Mouse (Mus musculus): ENCODE results near the gene Lama4.

Lama4 gene

DNA sequence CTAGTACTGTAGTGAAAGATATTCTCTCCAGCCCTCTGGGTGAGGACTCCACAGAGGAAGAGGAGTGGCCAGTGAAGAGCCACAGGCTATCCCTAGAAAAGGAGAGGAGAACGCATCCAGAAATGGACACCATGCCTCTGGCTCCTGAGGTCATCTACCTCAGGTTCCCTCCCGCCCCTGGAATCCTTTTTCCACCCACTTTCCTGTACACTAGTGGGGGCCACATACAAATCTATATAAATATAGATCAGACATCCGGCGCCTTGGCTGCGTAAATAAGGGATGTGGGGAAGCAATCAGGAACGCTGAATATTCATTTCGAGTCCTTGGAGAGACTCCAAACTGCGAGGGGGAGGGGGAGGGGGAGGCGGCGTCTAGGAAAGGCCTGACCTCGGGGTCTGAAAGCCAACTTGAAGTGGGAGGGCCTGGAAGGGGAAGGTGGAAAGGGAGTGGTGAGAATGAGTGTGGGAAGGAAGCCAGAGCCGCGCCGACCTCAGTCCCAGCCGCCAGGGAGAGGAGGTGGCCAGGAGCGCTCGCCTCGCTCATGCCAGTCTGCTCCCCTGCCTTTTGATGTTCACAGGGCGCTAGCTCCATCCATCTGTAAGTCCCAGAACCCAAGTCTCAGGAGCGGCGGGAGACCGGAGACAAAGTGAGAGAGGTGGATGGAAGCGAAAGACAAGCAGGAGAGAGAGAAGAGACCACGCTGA lies at the start of gene Lama4:
Gene Lama4, plus strand, starts transcription at position 441 of the 707 bp plus-strand sequence.
- peak; percentile 45 for DNase-seq

GRCm38 (mm10) chr10:38916027-38916617 lies 49.2 kb upstream of the Lama4 start:
- DNase-seq: no peak

DNA sequence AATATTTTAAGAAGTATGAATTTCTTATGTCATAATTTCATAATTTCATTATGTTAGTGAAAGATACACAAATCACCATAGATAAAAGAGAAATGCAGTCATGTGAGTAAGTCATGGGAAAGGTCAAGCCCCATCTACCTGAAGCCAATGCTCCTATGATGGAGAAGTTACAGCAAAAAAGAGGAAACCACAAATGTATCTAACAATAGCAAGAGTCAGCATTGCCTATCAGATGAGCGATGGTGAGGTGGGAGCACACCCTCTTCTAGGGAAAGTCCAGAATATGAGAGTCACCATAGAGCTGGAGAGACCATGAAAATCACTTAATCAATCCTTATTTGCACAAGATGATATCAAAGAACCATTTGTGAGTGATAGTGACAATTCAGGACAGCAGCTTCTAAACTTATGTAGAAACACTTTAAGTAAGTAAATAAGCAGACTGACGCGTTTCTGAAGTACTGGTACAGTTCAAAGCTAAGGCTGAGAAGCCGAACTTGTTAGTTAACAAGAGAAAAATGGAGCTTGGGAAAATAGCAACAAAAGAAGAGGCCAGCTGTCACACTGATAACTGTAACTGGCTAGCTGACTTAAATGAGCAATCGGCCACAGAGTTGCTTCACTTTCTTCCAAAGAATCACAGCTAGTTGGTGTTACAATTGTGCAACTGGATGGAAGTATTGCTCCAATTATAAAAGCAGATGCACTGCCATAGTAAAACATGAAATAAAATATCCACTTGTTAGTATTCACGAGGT lies 36.2 kb upstream of the Lama4 start:
- DNase-seq: no peak

DNA sequence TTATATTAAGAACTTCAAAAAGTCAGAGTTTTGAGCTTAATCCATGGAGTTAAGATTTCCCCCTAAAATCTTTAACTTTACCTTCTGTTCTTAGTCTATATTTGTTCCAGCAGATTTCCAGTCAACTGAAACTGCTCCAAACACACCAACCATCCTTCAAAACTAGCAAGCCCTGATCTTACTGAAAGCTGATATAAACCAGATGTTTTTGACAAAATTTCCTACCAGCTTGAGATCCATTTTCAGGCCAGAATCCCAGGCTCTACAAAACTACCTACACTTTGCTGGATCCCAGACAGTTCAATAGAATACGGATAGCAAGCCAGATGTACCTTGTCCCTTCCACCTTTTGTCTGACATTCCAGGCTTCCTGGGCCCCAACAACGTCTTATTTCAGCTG lies 20.6 kb upstream of the Lama4 start:
- no peak for DNase-seq

DNA sequence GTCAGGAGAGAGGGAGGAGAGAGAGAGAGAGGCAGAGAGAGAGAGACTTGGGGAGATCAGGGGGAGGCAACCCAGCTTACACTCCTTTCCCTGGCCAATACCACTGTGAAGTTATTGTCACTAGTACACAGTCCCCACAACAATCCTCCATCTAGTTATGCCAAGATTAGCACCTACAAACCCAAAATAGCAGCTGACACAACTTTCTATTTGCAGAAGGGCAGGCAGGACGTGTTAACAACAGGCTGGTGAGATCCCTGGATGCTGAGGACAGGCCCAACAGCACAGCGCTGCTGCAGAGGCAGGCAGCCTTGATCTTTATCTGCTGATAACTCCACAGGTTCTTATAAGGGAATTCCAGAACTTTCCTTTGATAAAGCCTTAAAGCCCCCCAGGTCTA lies 3.4 kb upstream of the Lama4 start:
- DNase-seq: no peak

DNA sequence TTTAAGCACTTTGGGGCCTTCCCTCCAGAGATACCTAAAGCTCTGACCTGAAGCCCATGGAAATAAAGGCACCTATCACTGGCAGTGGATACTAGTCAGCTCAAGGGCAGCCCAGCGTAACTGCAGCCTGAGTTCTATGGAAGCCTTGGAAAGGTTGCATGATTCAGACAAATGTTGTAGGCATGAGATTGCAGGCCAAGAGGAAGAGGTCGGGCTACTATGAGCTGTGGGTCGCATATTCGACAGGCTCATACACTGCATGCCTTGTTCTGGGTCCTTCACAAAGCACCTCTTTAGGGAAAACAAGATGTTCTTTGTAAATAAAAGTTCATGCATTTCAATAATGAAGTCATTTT lies 618 bp upstream of the Lama4 start:
- no peak for DNase-seq

DNA sequence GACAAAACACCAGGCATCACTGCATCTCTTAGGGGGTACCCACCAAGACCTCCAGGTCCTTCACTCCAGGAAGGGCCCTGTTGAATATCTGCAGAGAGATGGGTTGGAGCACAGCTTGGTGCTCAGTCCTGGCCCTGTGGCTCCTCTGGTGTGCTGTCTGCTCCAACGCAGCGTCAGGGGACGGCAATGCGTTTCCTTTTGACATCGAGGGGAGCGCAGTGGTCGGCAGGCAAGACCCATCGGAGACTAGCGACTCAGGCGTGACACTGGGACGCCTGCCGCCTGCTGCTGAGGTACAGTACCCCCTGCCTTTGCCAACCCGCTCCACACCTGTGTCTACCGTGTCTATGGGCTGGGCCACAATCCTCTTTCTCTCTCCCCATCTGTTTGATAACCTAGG lies 542 bp downstream of the Lama4 start:
- DNase-seq: no peak

GRCm38 (mm10) chr10:38966646-38967045 lies 1.3 kb downstream of the Lama4 start:
- DNase-seq: no peak

DNA sequence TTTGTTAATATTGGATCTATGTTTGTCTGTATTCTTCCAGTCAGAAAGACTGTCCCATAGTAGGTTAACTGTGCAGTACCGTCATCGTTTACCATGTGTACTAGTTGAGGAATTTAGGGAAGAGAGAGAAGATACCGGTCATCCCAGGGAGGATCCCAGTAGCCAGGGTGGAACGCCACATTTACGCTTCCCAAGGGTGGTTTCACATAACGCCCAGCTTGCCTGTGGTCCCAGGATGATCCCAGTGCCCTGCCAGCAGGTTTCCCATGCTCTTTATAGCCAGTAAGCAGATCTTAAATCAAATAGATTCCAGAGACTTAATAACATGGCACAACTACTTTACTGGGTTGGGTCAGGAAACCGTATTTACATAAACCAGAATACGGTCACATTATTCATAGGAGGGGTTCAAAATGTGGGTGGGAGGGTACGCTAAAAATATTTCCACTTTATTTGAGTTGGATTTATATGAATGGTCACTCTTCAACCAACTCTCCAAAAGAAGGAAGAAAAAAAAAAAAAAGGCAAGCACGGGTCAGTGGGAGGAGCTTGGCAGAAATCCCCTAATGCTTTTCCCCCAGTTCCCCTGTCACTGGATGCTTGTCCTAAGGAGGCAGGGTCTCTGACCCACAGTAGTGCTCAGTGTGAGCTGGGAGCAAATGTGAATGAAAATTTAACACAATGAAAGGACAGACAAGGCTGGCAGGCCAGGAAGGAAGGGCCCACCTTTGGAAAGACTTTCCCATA lies 3.2 kb downstream of the Lama4 start:
- no peak for DNase-seq

DNA sequence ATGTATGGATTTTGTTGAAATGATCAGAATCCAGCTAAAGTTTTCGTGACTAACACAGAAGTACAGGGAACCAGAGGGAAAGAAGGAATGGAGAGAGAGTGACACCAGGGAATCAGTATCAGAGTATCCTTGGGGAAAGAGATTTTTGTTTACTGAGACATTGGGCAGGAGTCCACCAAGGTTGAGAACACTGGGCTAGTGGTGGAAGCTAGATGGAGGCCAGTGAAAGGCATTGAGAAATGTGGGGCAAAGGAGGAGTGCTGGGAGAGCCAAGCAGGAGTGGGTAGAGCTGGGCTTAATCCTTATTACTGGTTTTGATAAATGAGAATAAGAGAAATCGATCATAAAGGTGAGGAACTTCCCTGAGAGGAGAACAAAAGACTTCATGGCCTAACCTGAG lies 4.2 kb downstream of the Lama4 start:
- no peak for DNase-seq

- no peak for DNase-seq
Observed at GRCm38 (mm10) chr10:38969975-38970374, 4.7 kb downstream of the Lama4 start.

GRCm38 (mm10) chr10:38972221-38972946 lies 7.1 kb downstream of the Lama4 start:
- no peak for DNase-seq

GRCm38 (mm10) chr10:38973016-38973415 lies 7.7 kb downstream of the Lama4 start:
- no peak for DNase-seq

DNA sequence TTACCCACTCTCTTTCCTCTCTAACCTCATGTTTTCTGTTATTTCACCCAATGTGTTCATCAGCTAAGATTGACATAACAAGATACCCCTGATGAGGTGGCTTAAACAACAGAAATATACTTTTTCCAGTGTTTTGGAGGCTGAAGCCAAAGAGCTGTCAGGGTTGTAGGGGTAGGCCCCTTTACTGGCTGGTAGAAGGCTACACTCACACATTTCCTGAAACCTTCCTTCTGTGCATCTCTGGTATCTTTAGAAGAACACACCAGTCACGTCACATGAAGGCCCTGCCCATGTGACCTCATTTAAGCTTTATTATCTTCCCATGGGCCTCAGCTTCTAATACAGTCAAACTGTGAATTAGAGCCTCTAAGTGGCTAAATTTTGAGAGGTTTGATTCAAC lies 12.9 kb downstream of the Lama4 start:
- no peak for DNase-seq

DNA sequence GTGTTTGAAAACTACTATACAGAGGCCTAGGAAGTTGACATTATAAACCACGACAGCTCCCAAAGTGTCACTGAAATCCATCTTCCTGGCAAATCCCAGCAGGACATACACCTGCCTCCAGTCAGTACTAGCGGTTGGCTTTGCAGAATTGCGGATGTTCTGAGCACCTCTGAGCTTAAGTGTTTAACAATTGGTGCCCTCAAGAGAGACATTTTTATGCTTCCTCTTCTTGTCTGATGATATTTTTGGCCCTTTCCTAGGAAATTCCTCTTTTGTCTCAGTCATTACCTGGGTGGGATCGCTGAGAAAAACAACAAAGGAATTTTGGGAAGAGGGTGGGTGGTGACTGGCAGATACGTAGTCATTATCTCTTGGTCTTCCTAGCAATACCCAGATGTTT lies 14.4 kb downstream of the Lama4 start:
- DNase-seq: no peak

DNA sequence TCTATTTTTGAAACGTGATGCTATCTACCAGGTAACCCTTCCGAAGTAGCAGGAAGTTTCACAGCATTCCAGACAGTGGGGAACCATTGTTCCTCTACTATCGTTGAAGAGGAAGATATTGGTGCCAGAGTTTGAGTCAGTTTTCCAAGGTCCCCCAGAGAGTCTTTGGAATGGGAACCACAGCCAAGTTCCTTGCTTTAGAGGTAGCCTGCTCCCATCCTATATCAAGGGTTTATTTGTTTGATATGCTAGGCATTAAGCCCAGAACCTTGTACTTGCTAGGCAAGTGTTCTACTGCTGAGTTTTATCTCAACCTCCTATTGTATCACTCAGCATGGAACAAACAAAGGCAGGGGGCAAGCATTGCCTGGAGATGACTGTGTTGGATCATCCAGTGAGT lies 15.7 kb downstream of the Lama4 start:
- DNase-seq: no peak

DNA sequence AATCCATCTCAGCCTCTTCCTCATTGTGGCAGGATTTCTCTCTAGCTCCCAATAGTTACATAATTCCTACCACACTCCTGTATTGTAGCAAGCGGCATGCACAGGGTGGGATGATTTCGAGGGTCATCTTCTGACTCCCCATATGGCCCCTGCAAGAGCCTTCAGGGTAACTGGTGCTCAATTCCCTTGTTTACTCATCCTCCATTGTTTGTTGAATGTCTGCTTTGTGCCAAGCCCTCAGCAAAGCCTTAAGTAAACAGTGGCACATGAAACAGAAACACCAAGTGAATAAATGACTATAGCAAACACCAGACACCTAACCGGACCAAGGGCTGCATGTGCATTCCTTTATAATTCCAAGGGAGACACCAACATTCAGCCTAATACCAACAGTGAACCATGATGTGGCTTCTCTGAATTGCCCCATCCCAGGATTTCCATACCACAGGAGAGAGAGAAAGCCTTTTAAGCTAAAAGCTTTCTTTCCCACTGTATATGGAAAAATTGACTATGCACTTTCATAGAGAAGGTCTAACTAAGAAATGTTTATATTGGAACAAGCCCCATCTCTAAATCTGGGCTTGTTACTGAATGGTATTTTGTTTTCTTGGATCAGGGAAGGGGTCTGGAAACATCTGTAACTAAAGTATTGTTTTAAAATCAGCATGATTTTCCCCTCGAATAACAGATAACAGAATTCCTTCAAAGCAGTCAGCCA lies 19.2 kb downstream of the Lama4 start:
- no peak for DNase-seq

DNA sequence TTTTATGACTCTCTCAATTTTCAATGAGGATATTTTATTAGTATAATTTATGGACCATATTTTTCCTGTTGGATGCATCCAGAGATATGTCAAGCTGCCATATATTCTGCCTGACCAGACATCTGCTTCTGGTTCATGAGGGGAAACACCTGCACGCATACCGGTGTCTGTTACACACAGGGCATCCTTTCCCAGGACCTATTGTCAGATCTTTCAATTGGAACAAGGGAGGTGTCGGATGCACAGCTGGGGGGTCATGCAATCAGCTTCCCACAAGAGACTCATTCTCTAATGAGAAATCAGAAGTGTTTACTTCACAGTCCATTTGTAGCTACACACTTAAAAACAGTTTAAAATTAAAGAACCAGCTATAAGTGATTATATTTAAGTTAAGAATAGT lies 20.7 kb downstream of the Lama4 start:
- DNase-seq: no peak

GRCm38 (mm10) chr10:38992827-38993226 lies 27.5 kb downstream of the Lama4 start:
- no peak for DNase-seq

DNA sequence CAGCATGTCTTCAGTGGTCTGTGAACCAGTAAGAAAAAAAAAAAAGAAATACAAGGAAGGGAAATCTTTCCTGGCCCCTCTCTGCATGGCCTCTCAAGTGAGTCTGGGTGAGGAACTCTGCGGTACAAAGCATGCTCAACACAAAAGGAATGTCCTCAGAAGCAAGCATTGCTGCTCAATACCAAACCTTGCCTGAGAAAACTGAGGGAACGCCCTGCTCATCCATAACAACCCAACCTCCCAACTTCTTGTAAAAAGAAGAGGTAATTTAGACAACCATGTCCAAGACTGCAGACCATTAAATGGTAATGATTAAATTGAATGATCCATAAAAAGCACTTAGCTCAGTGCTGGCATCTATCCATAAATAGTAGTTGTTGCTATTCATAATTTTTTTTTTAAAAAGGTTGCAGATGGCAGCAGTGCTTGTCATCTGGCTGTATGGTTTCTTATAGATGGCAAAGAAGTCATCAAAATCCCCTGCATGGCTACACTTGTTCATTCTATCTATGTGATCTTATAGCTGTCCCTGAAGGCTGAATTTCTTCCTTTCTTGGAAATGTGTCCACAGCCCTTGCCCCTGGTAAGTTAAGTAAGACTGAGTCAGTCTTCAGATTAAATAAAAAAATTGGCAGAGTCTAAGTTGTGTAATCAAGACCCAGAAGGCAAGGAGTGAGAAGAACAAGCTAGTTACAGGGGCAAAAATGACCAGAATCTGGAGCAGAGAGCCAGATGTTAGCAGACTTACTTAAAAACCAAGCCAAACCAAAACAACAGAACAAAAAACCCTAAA lies 28.5 kb downstream of the Lama4 start:
- no peak for DNase-seq

DNA sequence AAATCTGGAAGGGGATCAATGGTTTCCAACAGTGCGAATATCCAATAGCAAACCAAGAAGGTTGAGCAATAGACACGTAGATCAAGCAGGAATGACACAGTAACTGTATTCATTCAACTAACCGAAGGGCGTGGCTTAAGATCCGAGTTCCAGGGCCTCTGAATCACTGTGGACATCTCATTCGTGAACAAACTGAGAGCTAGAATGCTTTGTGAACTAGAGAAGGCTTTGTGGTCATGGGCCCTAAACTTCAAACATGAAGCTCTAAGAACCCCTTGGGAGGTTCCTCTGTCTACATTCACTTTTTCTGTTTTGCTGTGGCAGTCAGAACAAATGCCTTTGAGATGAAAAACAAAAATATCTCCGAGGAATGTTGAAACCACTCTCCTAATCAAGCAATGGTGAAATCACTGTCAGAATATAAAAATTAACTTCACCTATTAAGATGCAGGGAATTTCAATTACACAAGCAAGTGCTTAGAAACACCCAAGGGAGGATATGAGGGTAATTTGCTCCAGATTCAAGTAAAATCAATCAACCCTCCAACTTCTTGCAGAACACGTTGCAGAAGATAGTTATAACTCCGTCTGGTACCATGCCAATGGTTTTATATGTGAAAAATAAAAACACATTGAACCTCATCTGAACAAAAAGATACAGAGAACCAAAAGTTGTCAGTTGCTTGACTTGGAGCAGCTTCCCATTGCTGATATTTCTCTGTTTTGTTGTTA lies 29.6 kb downstream of the Lama4 start:
- no peak for DNase-seq
